Mouse (Mus musculus) heart, postnatal 0 days (tissue): ENCODE results near the gene Camsap1. TPM values are rescaled to one million over a fixed set of nuclear protein-coding genes. Genes with fewer than 3 reads are reported as not detected.

Source experiments
- ATAC-seq: fragments of 200-750 bp; cut with Nextera tagmentation; 2 replicates; pipeline ENCODE4 v1.8.0; 2017; ENCODE audit warnings: low read depth, moderate number of reproducible peaks, moderate library complexity; ENCODE audit not compliant: insufficient read depth
- DNase-seq: peaks from one replicate; pipeline ENCODE4 v3.0.0-alpha.2; 2016; ENCODE audit warnings: low spot score
- H3K27ac ChIP-seq: fragments of 300-500 bp; sonication (generic); 2 replicates; pipeline ENCODE4 v1.5.1; 2014; ENCODE audit warnings: low read depth, mild to moderate bottlenecking
- H3K27me3 ChIP-seq: fragments of 300-500 bp; sonication (generic); 2 replicates; pipeline ENCODE4 v1.6.1; 2014; ENCODE audit warnings: low read length, mixed read lengths; ENCODE audit not compliant: control insufficient read depth, insufficient read depth
- H3K36me3 ChIP-seq: fragments of 300-500 bp; sonication (generic); replicated peaks from 2 replicates; pipeline ENCODE4 v1.6.1; 2014; ENCODE audit warnings: low read length, mixed read lengths; ENCODE audit not compliant: control insufficient read depth, insufficient read depth
- H3K4me1 ChIP-seq: fragments of 300-500 bp; sonication (generic); 2 replicates; pipeline ENCODE4 v1.6.1; 2014; ENCODE audit warnings: antibody characterized with exemption; ENCODE audit not compliant: control insufficient read depth, insufficient read depth
- H3K4me2 ChIP-seq: fragments of 300-500 bp; sonication (generic); 2 replicates; pipeline ENCODE4 v1.6.1; 2014; ENCODE audit warnings: low read depth, mild to moderate bottlenecking, low read length, moderate library complexity
- H3K4me3 ChIP-seq: fragments of 300-500 bp; sonication (generic); 2 replicates; pipeline ENCODE4 v1.5.1; 2014; ENCODE audit warnings: low read depth, low read length
- H3K9ac ChIP-seq: fragments of 300-500 bp; sonication (generic); replicated peaks from 2 replicates; pipeline ENCODE4 v1.6.1; 2014; ENCODE audit warnings: low read depth, low read length, mixed read lengths
- H3K9me3 ChIP-seq: fragments of 300-500 bp; sonication (generic); replicated peaks from 2 replicates; pipeline ENCODE4 v1.6.1; 2016; ENCODE audit warnings: low read length; ENCODE audit not compliant: control insufficient read depth
- CTCF ChIP-seq: IDR thresholded peaks from 2 replicates; pipeline ENCODE4 v1.5.1; 2016; ENCODE audit warnings: antibody characterized with exemption, control low read depth, low read depth
- EP300 ChIP-seq: IDR thresholded peaks from 2 replicates; pipeline ENCODE4 v1.6.1; 2016; ENCODE audit warnings: antibody characterized with exemption, low read depth
- WGBS: fragments of 180-500 bp; shearing (Covaris S2); extraction: QIAGEN DNeasy Blood & Tissue Kit; methylation state at CpG from one replicate; pipeline ENCODE4 v1.1.7; 2014; 5-methylcytosine and 5-hydroxymethylcytosine counted together
- polyA plus RNA-seq: library from polyadenylated mRNA; unstranded; fragments of >200 nt; fragmentation: Nextera tagmentation; extraction: Ambion mirVana; gene quantifications from 2 replicates; pipeline ENCODE4 v1.2.1, GENCODE M21; 2015
- total RNA-seq: library from RNA; depleted of rRNA; stranded (reverse); fragments of >200 nt; gene quantifications from 2 replicates; pipeline ENCODE4 v1.2.3, GENCODE M21; 2014; ENCODE audit warnings: low replicate concordance

Gene Camsap1
- total and polyA plus RNA-seq, 2 experiments from 2014 or later: 5.7 to 8.9 TPM

- Histone ChIP-seq H3K36me3 (0 out of 2 replicates have a peak, but pooled peaks cover 4% of the 10 kb centered on the region), H3K27ac (no peak overlapping the region), H3K4me3 (no peak overlapping the region), H3K4me1 (peaks cover 21% of the 10 kb centered on the region; the same call in 1 of the 2 replicates), H3K9ac (no peak overlapping the region), H3K27me3 (no peaks in the 10 kb centered on the region), H3K9me3 (no peaks in the 10 kb centered on the region), H3K4me2 (no peak overlapping the region)
- TF ChIP-seq CTCF (no peak), EP300 (no peak)
- WGBS: 29% methylated on average over 7 of the region's 7 CpGs
- ATAC-seq (no peak), DNase-seq (no peak)
Measured at GRCm38 (mm10) chr2:25977587-25978239, 5.4 kb downstream of the Camsap1 start.

GRCm38 (mm10) chr2:25975141-25975770 lies 7.8 kb downstream of the Camsap1 start:
- DNase-seq: no peak
- Histone ChIP-seq H3K27me3 (no peaks in the 10 kb centered on the region), H3K36me3 (0 out of 2 replicates have a peak, but pooled peaks cover 4% of the 10 kb centered on the region), H3K4me1 (peaks cover 18% of the 10 kb centered on the region), H3K4me3 (no peak overlapping the region), H3K9ac (no peak overlapping the region), H3K27ac (no peak overlapping the region), H3K4me2 (no peak overlapping the region), H3K9me3 (no peaks in the 10 kb centered on the region)
- TF ChIP-seq EP300 (no peak), CTCF (no peak)
- WGBS: 84% methylated on average over 4 of the region's 4 CpGs
- ATAC-seq: no peak

GRCm38 (mm10) chr2:25970426-25970825 lies 12.7 kb downstream of the Camsap1 start:
- no peaks in the 10 kb centered on the region for H3K27me3 ChIP-seq
- no peak overlapping the region for H3K9ac ChIP-seq
- no peak overlapping the region for H3K4me3 ChIP-seq
- H3K9me3 ChIP-seq: no peaks in the 10 kb centered on the region
- peak overlapping the region; percentile 78 for H3K27ac ChIP-seq
- peaks cover 19% of the 10 kb centered on the region for H3K4me1 ChIP-seq
- peaks cover 13% of the 10 kb centered on the region for H3K36me3 ChIP-seq
- 9% methylated on average over 2 of the region's 2 CpGs for WGBS
- TF ChIP-seq CTCF (no peak), EP300 (no peak)
- no peak overlapping the region for H3K4me2 ChIP-seq
- DNase-seq (peak; percentile 65), ATAC-seq (peak; percentile 71)

GRCm38 (mm10) chr2:25969319-25969718 lies 13.8 kb downstream of the Camsap1 start:
- no peaks in the 10 kb centered on the region for H3K27me3 ChIP-seq
- DNase-seq: no peak
- no peak overlapping the region for H3K4me2 ChIP-seq
- H3K9me3 ChIP-seq: no peaks in the 10 kb centered on the region
- ATAC-seq: no peak
- H3K9ac ChIP-seq: no peak overlapping the region
- peak overlapping the region; percentile 66 for H3K27ac ChIP-seq
- WGBS: 48% methylated on average over 4 of the region's 4 CpGs
- H3K36me3 ChIP-seq: peaks cover 24% of the 10 kb centered on the region
- TF ChIP-seq EP300: no peak
- no peak for TF ChIP-seq CTCF
- H3K4me1 ChIP-seq: peaks cover 19% of the 10 kb centered on the region
- no peak overlapping the region for H3K4me3 ChIP-seq

- Histone ChIP-seq H3K27me3 (no peaks in the 10 kb centered on the region), H3K27ac (no peak overlapping the region), H3K4me1 (no peaks in the 10 kb centered on the region), H3K36me3 (peaks cover 53% of the 10 kb centered on the region), H3K9me3 (no peaks in the 10 kb centered on the region), H3K4me3 (no peak overlapping the region), H3K9ac (no peak overlapping the region), H3K4me2 (no peak overlapping the region)
- no peak for ATAC-seq
- 92% methylated on average over 3 of the region's 3 CpGs for WGBS
- TF ChIP-seq CTCF (no peak), EP300 (no peak)
- DNase-seq: no peak
Measured at GRCm38 (mm10) chr2:25949291-25949690, 33.8 kb downstream of the Camsap1 start.
